Mouse (Mus musculus) left cerebral cortex, adult 9 months (tissue): ENCODE measurements around the gene Slc4a2.

Experiments
- DNase-seq, 2 experiments: peaks; one replicate each; pipeline ENCODE4 v3.0.0; 2022; ENCODE audit warnings: low spot score in 2 of 2

The Slc4a2 gene

DNA sequence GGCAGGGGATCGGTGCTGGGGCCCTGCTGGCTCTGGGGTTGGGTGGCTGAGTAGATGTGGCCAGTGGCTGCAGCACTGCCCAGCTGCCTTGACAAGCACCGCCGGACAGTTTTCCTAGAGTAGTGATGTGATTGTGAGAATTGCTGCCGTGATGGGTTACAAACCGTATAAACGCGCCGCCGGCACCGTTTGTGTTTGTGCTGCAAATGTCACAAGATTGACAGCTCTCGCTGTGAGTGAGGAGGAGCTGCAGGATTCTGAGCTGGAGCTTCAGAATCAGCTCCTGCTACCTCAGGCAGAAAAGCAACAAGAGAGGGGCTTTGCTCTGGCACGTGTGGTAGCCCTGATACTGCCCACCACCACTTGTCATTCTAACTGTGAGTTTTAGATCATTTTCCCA, 43.1 kb downstream of the Slc4a2 start:
- DNase-seq, result no peak

GRCm38 (mm10) chr5:24470600-24470999, 47.0 kb downstream of the Slc4a2 start:
- peak in 1 of 2 experiments; percentile 74 for DNase-seq

GRCm38 (mm10) chr5:24472884-24473619, 49.4 kb downstream of the Slc4a2 start:
- no peak for DNase-seq

DNA sequence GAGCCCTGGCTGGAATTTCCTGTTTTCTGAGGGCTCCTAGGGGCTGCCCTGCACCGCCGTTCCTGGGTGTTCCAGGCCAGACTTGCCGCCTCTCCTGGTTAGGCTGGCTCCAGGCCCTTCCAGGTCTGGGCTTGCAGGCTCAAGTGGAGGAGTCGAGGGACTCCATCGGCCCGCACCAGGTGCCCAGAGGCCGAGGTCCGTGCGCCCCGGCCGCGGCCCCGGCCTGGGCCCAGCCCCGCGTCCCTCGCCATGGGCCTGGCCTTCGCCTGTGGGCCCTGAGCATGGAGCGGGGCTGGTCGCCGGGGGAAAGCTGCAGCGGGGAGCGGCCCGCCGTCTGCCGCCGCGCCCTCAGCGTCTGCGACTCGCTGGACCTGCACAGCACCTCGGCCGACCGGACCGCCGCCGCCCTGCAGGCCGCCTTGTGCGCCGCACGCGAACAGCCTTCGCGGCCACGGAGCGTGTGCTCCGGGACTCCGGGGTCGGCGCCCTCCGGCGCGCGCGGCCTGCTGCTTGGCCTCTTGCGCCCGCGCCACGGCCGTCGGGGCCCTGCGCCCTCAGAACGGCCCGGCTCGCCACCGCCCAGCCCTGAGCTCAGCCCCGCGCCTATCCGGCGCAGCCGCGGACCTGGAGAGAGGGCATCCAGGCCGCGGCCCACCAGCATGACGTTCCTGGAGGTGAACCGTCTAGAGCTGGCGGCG, 50.5 kb downstream of the Slc4a2 start:
- DNase-seq, result no peak

GRCm38 (mm10) chr5:24474723-24475261, 51.2 kb downstream of the Slc4a2 start:
- peak in 1 of 2 experiments; percentile 69 for DNase-seq

GRCm38 (mm10) chr5:24475476-24476241, 52.0 kb downstream of the Slc4a2 start:
- DNase-seq, result no peak

- no peak for DNase-seq
Measured at GRCm38 (mm10) chr5:24477909-24478308, 54.3 kb downstream of the Slc4a2 start.

- DNase-seq, result peak in 1 of 2 experiments; percentile 68
Measured at GRCm38 (mm10) chr5:24481647-24482046, 58.0 kb downstream of the Slc4a2 start.

DNA sequence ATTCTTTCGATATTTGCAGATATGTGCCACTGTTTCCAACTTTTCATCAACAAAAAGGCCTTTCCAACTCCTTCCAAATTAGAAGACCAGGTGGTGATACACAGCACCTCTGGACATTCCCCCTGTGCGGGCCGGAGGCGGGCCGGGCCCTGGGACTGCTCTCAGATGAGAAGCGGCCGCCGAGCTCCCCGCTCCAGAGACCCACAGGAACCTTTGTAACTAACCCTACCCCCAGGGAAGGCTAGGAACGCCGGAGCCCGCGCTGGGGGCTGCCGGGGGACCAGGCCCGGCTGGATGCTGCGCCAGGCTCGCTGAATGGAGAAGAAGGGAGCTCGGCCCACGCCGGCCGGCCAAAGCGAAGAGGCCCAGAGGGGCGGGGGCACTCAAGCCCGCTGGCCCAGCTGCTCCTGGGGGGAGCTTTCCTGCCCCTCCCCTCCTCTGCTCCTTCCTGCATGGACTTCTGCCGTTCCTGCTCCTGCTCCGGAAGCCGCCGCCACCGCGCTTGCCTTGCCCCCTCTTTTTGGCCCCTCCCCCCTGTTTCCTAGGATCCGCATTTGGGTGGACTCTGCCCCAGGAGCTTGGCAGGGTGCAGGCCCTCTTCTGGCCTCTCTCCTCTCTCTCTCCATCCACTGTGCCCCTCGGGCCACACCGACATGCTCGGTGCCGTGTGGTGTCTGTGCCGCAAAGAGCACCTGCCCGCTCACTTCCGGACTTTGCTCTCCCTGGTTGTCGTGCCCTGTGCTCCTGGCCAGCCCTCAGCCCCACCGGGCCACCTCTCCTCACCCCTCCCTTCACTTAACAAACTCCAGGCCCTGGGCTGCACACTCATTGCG, 58.8 kb downstream of the Slc4a2 start:
- DNase-seq, result no peak

- peak in 1 of 2 experiments; percentile 71 for DNase-seq
Measured at GRCm38 (mm10) chr5:24483326-24483725, 59.7 kb downstream of the Slc4a2 start.

DNA sequence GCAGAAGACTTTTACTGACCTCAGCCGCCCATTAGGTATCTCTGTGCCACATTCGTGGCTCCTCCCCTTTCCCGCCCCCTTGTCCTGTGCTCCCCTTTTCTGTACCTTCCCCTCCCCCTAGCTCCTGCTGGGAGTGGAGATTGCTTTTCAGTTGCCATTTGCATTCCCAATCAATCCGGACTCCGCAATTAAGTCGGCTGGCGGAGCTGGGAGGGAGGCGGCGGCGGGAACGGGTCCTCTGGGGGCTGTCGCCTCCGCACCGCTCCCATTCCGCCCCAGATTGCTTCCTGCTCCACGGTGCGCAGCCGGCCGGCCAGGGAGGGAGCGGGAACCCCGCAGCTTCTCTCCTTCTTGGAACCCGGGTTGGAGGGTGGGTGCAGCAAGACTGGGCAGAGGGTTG, 61.3 kb downstream of the Slc4a2 start:
- DNase-seq, result no peak

- peak in 1 of 2 experiments; percentile 91 for DNase-seq
Measured at GRCm38 (mm10) chr5:24486097-24486496, 62.5 kb downstream of the Slc4a2 start.

- no peak for DNase-seq
Measured at GRCm38 (mm10) chr5:24486738-24487137, 63.1 kb downstream of the Slc4a2 start.

- DNase-seq, result no peak
Measured at GRCm38 (mm10) chr5:24490413-24490920, 66.8 kb downstream of the Slc4a2 start.
